Mouse (Mus musculus) right cerebral cortex, postnatal 10 days (tissue): ENCODE results near the gene Poln.

Experiments
- DNase-seq, 2 experiments: peaks; one replicate each; pipeline ENCODE4 v3.0.0; 2021; ENCODE audit warnings: low spot score in 2 of 2

Gene Poln

GRCm38 (mm10) chr5:34119121-34119856 lies 50.0 kb downstream of the Poln start:
- DNase-seq: peak; percentile 21 to 27

GRCm38 (mm10) chr5:34105681-34106080 lies 63.6 kb downstream of the Poln start:
- DNase-seq: peak in 1 of 2 experiments; percentile 22

GRCm38 (mm10) chr5:34097333-34097732 lies 71.9 kb downstream of the Poln start:
- peak; percentile 69 to 70 for DNase-seq

GRCm38 (mm10) chr5:34093021-34093420 lies 76.2 kb downstream of the Poln start:
- no peak for DNase-seq

DNA sequence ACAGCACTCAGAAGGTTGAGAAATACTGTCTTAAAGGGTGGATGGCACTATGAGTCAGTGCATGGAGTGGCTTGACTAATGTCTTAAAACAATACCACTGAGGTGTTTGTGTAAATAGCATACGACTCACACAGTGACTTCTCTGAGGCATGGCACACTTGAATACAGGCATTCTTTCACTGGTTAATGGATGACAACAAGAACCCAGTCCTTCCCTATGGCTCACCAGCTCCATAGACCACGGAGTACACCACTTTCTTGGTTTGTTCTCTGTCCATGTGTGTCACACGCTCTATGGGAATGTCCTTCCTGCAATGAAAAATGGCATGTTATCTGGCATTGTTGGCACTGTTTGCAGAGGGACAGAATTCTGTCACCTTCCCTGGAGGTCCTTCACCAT lies 136.7 kb downstream of the Poln start:
- DNase-seq: no peak

- no peak for DNase-seq
Measured at GRCm38 (mm10) chr5:34031022-34031421, 138.2 kb downstream of the Poln start.

DNA sequence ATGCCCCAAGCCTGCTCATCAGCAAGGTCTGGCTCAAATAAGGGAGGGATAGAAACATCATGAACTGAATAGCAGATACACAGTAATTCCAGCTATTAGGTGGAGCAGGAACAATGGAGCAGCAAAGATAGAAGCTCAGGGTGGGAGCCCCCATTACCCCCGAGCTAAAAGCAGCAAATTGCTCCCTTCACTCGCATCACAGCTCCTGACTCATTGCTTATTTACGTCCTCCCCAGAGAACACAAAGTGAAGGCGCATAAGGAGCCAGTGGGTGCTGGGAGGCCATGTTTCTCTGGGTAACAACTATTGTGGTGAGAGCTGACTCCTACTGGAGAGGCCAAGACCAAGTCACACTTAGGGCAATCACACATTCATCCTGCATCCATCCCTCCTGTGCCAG lies 139.1 kb downstream of the Poln start:
- DNase-seq: no peak

DNA sequence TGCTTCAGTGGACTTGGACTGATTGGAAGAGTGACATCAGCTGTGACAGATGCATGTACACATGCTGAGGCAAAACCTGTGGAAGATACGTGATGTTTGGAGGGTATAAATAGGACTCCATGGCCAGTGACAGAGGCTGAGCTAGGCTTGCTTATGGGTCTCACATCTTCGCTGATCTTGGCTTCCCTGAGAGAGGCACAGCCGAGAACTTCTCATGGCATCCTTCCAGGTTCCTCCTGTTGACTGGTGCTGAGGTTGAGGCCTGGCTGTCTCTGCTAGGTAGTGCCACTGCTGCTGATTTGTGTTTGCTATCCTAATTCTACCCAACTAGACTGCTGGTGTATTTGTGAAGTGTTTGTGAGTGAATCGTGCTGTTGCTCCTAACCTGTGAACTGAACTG lies 150.3 kb downstream of the Poln start:
- no peak for DNase-seq

DNA sequence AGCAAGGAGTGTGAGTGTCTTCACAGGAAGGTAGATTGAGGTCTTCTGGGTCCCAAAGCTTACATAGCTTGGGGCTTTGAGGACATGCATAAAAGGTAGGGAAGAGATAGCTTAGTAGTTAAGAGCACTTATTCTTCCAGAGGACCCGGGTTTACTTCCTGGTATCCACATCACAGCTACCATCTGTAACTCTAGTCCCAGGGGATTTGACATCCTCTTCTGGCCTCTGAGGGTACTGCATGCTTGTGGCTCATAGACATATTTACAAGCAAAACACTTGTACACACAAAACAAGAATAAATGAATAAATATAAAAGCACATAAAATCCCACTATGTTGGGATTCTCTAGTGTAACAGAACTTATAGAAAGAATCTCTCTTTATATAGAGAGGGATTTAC lies 154.6 kb downstream of the Poln start:
- no peak for DNase-seq

- DNase-seq: no peak
Measured at GRCm38 (mm10) chr5:34007392-34007941, 161.8 kb downstream of the Poln start.

DNA sequence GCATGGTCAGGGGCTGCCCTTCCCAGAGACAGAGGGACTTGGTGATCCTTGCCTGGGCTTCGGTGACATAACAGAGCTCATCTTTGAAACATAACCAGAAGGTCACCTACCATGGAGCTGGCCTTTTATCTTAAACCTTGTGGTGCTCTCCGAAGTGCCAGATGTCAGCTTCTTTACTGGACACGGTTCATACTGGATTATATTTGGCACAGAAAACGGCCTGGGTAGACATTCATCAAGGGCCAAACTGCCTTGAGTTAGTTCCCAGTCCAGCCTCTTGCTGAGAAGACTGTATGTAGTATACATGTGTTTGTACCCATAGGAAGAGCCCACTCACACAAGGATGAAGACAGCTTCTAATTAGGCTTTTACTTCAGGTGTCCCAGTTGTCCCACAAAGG lies 162.4 kb downstream of the Poln start:
- peak in 1 of 2 experiments; percentile 15 for DNase-seq

DNA sequence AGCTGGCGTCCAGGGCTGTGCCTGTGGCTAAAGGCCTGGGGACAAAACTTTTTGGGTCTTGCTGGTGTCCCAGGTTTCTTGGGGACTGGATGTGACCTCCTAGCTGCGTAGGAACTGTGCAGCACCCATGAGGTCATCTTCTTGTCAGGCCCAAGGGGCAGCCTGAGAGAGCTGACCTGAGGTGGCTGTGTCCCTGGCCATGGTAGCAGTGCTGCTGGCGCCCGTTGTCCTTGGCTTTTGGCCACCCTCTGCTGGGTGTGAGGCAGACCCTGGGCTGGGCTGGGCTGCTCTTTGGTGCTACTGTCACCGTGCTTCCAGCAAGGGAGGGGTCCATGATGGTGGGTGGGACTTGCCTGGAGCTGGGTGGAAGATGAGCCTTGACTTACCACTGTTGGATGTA lies 164.6 kb downstream of the Poln start:
- DNase-seq: no peak

- no peak for DNase-seq
Measured at GRCm38 (mm10) chr5:34002636-34003035, 166.6 kb downstream of the Poln start.

DNA sequence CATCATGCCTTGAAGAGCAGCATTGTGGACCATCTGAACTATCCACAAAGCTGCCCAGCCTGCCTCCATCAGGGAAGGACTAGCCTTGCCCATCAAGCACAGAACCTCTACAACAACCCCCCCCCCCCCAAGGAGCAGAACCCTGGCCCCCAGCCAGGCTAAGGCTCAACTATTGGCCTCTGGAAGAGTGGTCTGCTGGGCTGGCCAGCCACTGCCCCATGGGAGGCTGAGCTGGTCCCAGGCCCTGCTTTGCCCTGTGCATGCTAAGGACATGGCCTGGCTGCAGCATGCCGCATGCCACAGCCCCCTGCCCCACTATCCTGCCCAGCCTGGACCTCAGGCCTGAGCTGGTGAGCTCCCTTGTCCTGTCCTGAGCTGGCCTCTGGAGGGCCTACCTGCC lies 167.8 kb downstream of the Poln start:
- DNase-seq: peak in 1 of 2 experiments; percentile 31

DNA sequence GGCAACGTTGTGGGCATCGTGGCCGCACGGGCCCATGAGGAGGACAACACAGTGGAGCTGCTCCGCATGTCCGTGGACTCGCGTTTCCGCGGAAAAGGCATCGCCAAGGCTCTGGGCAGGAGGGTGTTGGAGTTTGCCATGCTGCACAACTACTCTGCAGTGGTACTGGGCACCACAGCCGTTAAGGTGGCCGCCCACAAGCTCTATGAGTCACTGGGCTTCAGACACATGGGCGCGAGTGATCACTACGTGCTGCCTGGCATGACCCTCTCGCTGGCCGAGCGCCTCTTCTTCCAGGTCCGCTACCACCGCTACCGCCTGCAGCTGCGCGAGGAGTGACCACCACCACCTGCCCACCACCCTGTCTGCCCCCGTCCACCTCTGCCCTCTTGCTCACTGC lies 168.4 kb downstream of the Poln start:
- DNase-seq: peak in 1 of 2 experiments; percentile 49

DNA sequence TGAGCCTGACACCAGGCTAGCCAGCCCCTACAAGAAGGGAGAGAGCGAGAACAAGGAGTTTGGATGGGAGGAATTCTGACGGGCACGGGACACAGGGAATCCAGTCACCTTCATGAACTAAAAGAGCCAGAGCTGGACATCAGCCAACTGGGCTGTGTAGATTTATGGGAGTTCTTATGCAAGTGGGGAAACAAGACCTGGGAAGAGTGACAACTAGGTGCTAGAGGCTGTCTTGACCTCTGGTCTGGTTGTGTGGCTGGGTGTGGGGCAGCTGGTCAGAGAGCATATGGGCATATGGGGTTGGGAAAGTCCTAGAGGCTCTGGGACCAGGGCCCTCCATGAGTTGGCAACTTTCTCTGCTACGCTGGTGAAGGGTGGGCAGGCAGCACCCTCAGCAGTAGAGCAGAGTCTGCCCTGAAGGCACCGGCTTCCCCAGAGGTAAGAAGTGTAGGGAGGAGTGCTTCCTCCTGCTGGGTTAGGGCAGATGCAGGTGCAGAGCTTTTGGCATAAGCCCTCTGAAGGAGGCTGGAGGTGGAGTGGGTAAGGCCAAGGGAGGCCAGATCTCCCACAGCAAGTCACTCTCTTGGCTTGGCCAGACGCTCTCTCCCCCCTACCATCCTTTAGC lies 169.7 kb downstream of the Poln start:
- DNase-seq: peak in 1 of 2 experiments; percentile 44

DNA sequence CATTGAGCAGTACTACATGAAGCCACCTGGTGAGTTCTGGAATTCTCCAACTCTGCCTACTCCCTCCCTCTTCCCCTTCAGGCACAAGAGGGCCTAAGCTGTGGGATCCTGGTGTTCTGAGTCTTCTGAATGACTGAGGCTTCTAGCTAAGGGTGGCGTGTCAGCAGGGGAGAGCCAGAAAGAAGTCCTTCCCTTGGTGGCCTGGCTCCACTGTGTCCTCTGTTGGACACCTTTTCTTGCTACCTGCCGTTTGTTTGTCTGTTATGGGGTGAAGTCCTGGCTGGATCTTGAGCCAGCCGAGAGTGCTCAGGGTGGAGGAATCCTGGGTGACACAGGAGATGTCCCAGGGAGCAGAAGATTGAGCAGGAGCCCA lies 170.8 kb downstream of the Poln start:
- no peak for DNase-seq

- no peak for DNase-seq
Measured at GRCm38 (mm10) chr5:33997829-33998504, 171.3 kb downstream of the Poln start.

- peak; percentile 87 to 88 for DNase-seq
Measured at GRCm38 (mm10) chr5:33997051-33997741, 172.1 kb downstream of the Poln start.

DNA sequence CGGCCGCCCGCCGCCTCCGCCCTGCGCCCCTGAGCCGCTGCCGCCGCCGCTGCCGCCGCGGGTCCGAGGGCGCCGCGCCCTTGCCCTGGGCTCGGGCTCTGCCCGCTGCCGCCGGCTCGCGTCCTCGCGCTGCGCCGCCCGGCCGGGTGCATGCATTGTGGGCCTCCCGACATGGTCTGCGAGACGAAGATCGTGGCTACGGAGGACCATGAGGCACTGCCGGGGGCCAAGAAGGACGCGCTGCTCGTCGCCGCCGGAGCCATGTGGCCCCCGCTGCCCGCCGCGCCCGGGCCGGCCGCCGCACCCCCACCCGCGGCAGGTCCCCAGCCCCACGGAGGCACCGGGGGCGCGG lies 172.6 kb downstream of the Poln start:
- no peak for DNase-seq

DNA sequence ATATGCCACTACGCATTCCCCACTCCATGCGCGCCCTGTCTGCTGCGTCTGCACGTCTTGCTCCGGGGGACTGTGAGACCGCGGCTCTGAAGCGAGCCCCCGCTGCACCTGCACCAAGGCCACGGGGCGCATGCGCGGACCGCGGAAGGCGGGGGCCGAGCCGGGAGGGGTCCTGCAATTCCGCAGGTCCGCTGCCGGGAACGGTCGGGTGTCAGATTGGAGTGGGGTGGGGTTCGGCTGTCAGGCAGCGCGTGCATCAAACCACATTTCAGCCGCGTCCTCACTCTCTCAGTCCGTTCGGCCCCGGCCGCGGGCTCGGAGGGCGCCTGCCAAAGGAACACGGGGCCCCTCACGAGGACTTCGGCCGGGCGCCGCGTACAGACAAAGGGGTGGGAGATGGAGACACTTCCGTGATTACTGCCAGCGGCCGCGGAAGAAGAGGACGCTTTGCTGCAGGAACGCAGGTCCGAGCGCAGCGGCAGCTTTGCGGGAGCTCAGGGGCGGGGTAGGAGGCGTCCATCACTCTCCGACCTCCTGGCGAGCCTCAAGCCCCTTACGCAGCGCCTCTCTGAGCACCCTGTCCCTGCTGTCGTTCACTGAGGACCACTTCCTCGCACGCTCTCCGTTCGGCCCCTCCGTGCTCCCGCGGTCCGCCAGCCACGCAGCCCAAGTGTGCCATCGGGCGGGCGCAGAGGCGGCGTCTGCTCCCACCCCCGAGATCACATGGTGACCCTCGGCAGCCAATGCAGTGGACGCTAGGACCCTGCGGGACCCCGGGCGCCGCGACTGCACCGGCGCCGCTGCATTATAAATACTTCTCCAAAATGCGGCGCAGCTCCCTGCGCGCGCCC lies 173.2 kb downstream of the Poln start, which contains the start of gene Nat8l:
TSS of gene Nat8l (plus strand) at position 142 of the 851 bp plus-strand sequence.
- peak; percentile 94 to 95 for DNase-seq
